Mouse (Mus musculus) liver, embryonic 15.5 days (tissue): ENCODE results near the gene Dennd1a. TPM values are rescaled to one million over a fixed set of nuclear protein-coding genes. Genes with fewer than 3 reads are reported as not detected.
A peak's percentile ranks its signal among the peaks of the same experiment; 100 is the strongest.

ENCODE experiments used
- ATAC-seq: fragments of 200-750 bp; cut with Nextera tagmentation; 2 replicates; pipeline ENCODE4 v1.8.0; 2017; ENCODE audit warnings: moderate number of reproducible peaks, mild to moderate bottlenecking, moderate library complexity; ENCODE audit not compliant: insufficient read depth
- H3K27ac ChIP-seq: fragments of 300-500 bp; sonication (generic); replicated peaks from 2 replicates; pipeline ENCODE4 v1.5.1; 2015; ENCODE audit warnings: mild to moderate bottlenecking, inconsistent platforms
- H3K27me3 ChIP-seq: fragments of 300-500 bp; sonication (generic); 2 replicates; pipeline ENCODE4 v1.6.1; 2015; ENCODE audit warnings: mild to moderate bottlenecking, inconsistent platforms
- H3K36me3 ChIP-seq: fragments of 300-500 bp; sonication (generic); replicated peaks from 2 replicates; pipeline ENCODE4 v1.6.1; 2015; ENCODE audit warnings: moderate library complexity, mild to moderate bottlenecking, inconsistent platforms
- H3K4me1 ChIP-seq: fragments of 300-500 bp; sonication (generic); replicated peaks from 2 replicates; pipeline ENCODE4 v1.6.1; 2015; ENCODE audit warnings: inconsistent platforms
- H3K4me2 ChIP-seq: fragments of 300-500 bp; sonication (generic); 2 replicates; pipeline ENCODE4 v1.6.1; 2015; ENCODE audit warnings: moderate library complexity, mild to moderate bottlenecking, inconsistent platforms
- H3K4me3 ChIP-seq: fragments of 300-500 bp; sonication (generic); replicated peaks from 2 replicates; pipeline ENCODE4 v1.5.1; 2015; ENCODE audit warnings: mild to moderate bottlenecking, inconsistent platforms
- H3K9ac ChIP-seq: fragments of 300-500 bp; sonication (generic); 2 replicates; pipeline ENCODE4 v1.6.1; 2015; ENCODE audit warnings: moderate library complexity, mild to moderate bottlenecking, inconsistent platforms
- H3K9me3 ChIP-seq: fragments of 300-500 bp; sonication (generic); replicated peaks from 2 replicates; pipeline ENCODE4 v1.6.1; 2016; ENCODE audit warnings: inconsistent platforms
- WGBS: fragments of 180-500 bp; shearing (Covaris S2); methylation state at CpG from one replicate; pipeline ENCODE4 v1.1.7; 2015; ENCODE audit warnings: mixed read lengths; ENCODE audit not compliant: insufficient replicate concordance; 5-methylcytosine and 5-hydroxymethylcytosine counted together
- polyA plus RNA-seq: library from polyadenylated mRNA; unstranded; fragments of >200 nt; fragmentation: Nextera tagmentation; extraction: Ambion mirVana; gene quantifications from 2 replicates; pipeline ENCODE4 v1.2.1, GENCODE M21; 2015

The Dennd1a gene
- polyA plus RNA-seq: 9.4 and 9.9 TPM in 2 replicates

- peak within 1 kb of the TSS; percentile 89 for H3K9ac ChIP-seq
- peak within 1 kb of the TSS; percentile 87 for H3K4me3 ChIP-seq
- no peaks in the 10 kb centered on the region for H3K9me3 ChIP-seq
- no peaks in the 10 kb centered on the region for H3K36me3 ChIP-seq
- under 1% methylated on average over 79 of the region's 81 CpGs for WGBS
- no peaks in the 10 kb centered on the region for H3K27me3 ChIP-seq
- ATAC-seq: peak; percentile 90
- H3K4me1 ChIP-seq: peaks cover 41% of the 10 kb centered on the region
- H3K4me2 ChIP-seq: peak within 1 kb of the TSS; percentile 82
- peak within 1 kb of the TSS; percentile 89 for H3K27ac ChIP-seq
Measured at GRCm38 (mm10) chr2:38286733-38287551, at the start of gene Dennd1a. TSS of gene Dennd1a (minus strand) at chr2:38287390.

- WGBS: 3% methylated on average over 17 of the region's 17 CpGs
- peaks cover 94% of the 10 kb centered on the region for H3K27me3 ChIP-seq
- no peak for ATAC-seq
Measured at GRCm38 (mm10) chr2:38336606-38337005, 49.4 kb upstream of the Dennd1a start.

GRCm38 (mm10) chr2:38333586-38334119 lies 46.5 kb upstream of the Dennd1a start:
- no peak overlapping the region for H3K9ac ChIP-seq
- H3K27ac ChIP-seq: no peak overlapping the region
- no peaks in the 10 kb centered on the region for H3K36me3 ChIP-seq
- H3K4me1 ChIP-seq: 0 out of 2 replicates have a peak, but pooled peaks cover 2% of the 10 kb centered on the region
- 28% methylated on average over 7 of the region's 7 CpGs for WGBS
- H3K9me3 ChIP-seq: no peaks in the 10 kb centered on the region
- no peak overlapping the region for H3K4me2 ChIP-seq
- no peak for ATAC-seq
- H3K27me3 ChIP-seq: peaks cover 76% of the 10 kb centered on the region
- H3K4me3 ChIP-seq: no peak overlapping the region

More at GRCm38 (mm10) chr2:38336606-38337005, 49.4 kb upstream of the Dennd1a start:
- Histone ChIP-seq H3K27ac (no peak overlapping the region), H3K4me2 (no peak overlapping the region), H3K9me3 (no peaks in the 10 kb centered on the region), H3K4me1 (peaks cover 9% of the 10 kb centered on the region), H3K4me3 (no peak overlapping the region), H3K9ac (no peak overlapping the region), H3K36me3 (no peaks in the 10 kb centered on the region)

GRCm38 (mm10) chr2:38326671-38327070 lies 39.5 kb upstream of the Dennd1a start:
- Histone ChIP-seq H3K4me3 (no peak overlapping the region), H3K9me3 (no peaks in the 10 kb centered on the region), H3K9ac (no peak overlapping the region), H3K4me2 (no peak overlapping the region), H3K27ac (no peak overlapping the region), H3K4me1 (no peaks in the 10 kb centered on the region), H3K27me3 (peaks cover 80% of the 10 kb centered on the region), H3K36me3 (no peaks in the 10 kb centered on the region)
- 45% methylated on average over 1 of the region's 1 CpGs for WGBS
- no peak for ATAC-seq

GRCm38 (mm10) chr2:38323380-38323779 lies 36.2 kb upstream of the Dennd1a start:
- WGBS: 36% methylated on average over 8 of the region's 8 CpGs
- no peak for ATAC-seq
- H3K4me1 ChIP-seq: no peaks in the 10 kb centered on the region
- H3K9me3 ChIP-seq: no peaks in the 10 kb centered on the region
- H3K9ac ChIP-seq: no peak overlapping the region
- H3K27ac ChIP-seq: no peak overlapping the region
- H3K4me3 ChIP-seq: no peak overlapping the region
- H3K27me3 ChIP-seq: peaks cover 93% of the 10 kb centered on the region
- H3K4me2 ChIP-seq: no peak overlapping the region
- no peaks in the 10 kb centered on the region for H3K36me3 ChIP-seq

GRCm38 (mm10) chr2:38320911-38321310 lies 33.7 kb upstream of the Dennd1a start:
- H3K4me2 ChIP-seq: no peak overlapping the region
- H3K27ac ChIP-seq: no peak overlapping the region
- WGBS: 46% methylated on average over 4 of the region's 4 CpGs
- no peak overlapping the region for H3K4me3 ChIP-seq
- peaks cover 86% of the 10 kb centered on the region for H3K27me3 ChIP-seq
- no peaks in the 10 kb centered on the region for H3K4me1 ChIP-seq
- no peaks in the 10 kb centered on the region for H3K36me3 ChIP-seq
- no peak for ATAC-seq
- no peak overlapping the region for H3K9ac ChIP-seq
- H3K9me3 ChIP-seq: no peaks in the 10 kb centered on the region

- H3K9me3 ChIP-seq: no peaks in the 10 kb centered on the region
- no peak overlapping the region for H3K4me3 ChIP-seq
- WGBS: 16% methylated on average over 11 of the region's 11 CpGs
- H3K27me3 ChIP-seq: peaks cover 88% of the 10 kb centered on the region
- no peak for ATAC-seq
- no peaks in the 10 kb centered on the region for H3K36me3 ChIP-seq
- H3K4me1 ChIP-seq: no peaks in the 10 kb centered on the region
- H3K4me2 ChIP-seq: no peak overlapping the region
- no peak overlapping the region for H3K9ac ChIP-seq
- no peak overlapping the region for H3K27ac ChIP-seq
Measured at GRCm38 (mm10) chr2:38319086-38319485, 31.9 kb upstream of the Dennd1a start.

GRCm38 (mm10) chr2:38313399-38313798 lies 26.2 kb upstream of the Dennd1a start:
- H3K36me3 ChIP-seq: no peaks in the 10 kb centered on the region

GRCm38 (mm10) chr2:38312921-38313320 lies 25.7 kb upstream of the Dennd1a start:
- peaks cover 58% of the 10 kb centered on the region for H3K27me3 ChIP-seq
- no peak for ATAC-seq
- no peaks in the 10 kb centered on the region for H3K9me3 ChIP-seq
- H3K9ac ChIP-seq: no peak overlapping the region
- no peak overlapping the region for H3K4me3 ChIP-seq
- H3K4me2 ChIP-seq: no peak overlapping the region
- no peaks in the 10 kb centered on the region for H3K4me1 ChIP-seq
- H3K27ac ChIP-seq: no peak overlapping the region
- WGBS: 39% methylated on average over 3 of the region's 3 CpGs
- H3K36me3 ChIP-seq: no peaks in the 10 kb centered on the region

More at GRCm38 (mm10) chr2:38313399-38313798, 26.2 kb upstream of the Dennd1a start:
- H3K27me3 ChIP-seq: peaks cover 61% of the 10 kb centered on the region
- no peak overlapping the region for H3K4me2 ChIP-seq
- no peak overlapping the region for H3K27ac ChIP-seq
- no peak for ATAC-seq
- no peaks in the 10 kb centered on the region for H3K4me1 ChIP-seq
- H3K9me3 ChIP-seq: no peaks in the 10 kb centered on the region
- no peak overlapping the region for H3K9ac ChIP-seq
- WGBS: 26% methylated on average over 3 of the region's 3 CpGs
- no peak overlapping the region for H3K4me3 ChIP-seq

GRCm38 (mm10) chr2:38305152-38305551 lies 18.0 kb upstream of the Dennd1a start:
- H3K4me2 ChIP-seq: no peak overlapping the region
- no peak overlapping the region for H3K4me3 ChIP-seq
- H3K36me3 ChIP-seq: no peaks in the 10 kb centered on the region
- WGBS: 26% methylated on average over 1 of the region's 1 CpGs
- ATAC-seq: no peak
- H3K27me3 ChIP-seq: peaks cover 15% of the 10 kb centered on the region; the same call in 1 of the 2 replicates
- H3K27ac ChIP-seq: no peak overlapping the region
- no peaks in the 10 kb centered on the region for H3K9me3 ChIP-seq
- H3K4me1 ChIP-seq: no peaks in the 10 kb centered on the region
- no peak overlapping the region for H3K9ac ChIP-seq

GRCm38 (mm10) chr2:38300941-38301340 lies 13.8 kb upstream of the Dennd1a start:
- ATAC-seq: no peak
- Histone ChIP-seq H3K4me1 (no peaks in the 10 kb centered on the region), H3K4me2 (no peak overlapping the region), H3K27me3 (peaks cover 7% of the 10 kb centered on the region), H3K27ac (no peak overlapping the region), H3K9ac (no peak overlapping the region), H3K9me3 (no peaks in the 10 kb centered on the region), H3K4me3 (no peak overlapping the region), H3K36me3 (no peaks in the 10 kb centered on the region)
- WGBS: 26% methylated on average over 2 of the region's 2 CpGs
